Mouse (Mus musculus) cortical plate, adult 2 months (tissue): ENCODE data around the gene Ephb2.

Experiments
- CTCF ChIP-seq: fragments of 200-500 bp; IDR thresholded peaks from 2 replicates; pipeline ENCODE4 v1.5.1; 2011; ENCODE audit warnings: mild to moderate bottlenecking, control low read depth, low read length; ENCODE audit not compliant: insufficient read depth; ENCODE audit errors: extremely low read depth
- POLR2A ChIP-seq: fragments of 200-500 bp; IDR thresholded peaks from 2 replicates; pipeline ENCODE4 v1.6.1; 2011; ENCODE audit warnings: mild to moderate bottlenecking, low read length, control low read depth; ENCODE audit not compliant: insufficient read depth; ENCODE audit errors: extremely low read depth

DNA sequence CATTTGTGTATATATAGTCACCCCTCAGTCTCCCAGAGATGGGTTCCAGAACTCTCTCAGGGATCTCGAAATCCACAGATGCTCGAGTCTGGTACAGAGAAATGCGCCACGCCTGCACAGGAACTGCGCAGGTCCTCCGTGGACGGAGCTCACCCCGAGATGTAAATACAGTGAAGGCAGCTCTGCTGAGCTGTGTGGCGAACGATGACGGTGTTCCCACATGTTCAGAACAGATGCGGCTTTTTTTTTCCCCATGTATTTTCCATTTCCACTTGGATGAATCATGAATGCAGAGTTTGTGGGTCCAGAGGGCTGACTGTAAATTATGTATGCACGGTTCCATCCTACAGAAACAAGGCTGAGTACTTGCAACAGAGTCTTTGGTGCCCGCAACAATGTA is 39.2 kb upstream of the Ephb2 start:
- no peak for TF ChIP-seq POLR2A
- TF ChIP-seq CTCF: no peak
